22 mouse cellular contexts compared by ENCODE assay signal in the genomic region with DNA sequence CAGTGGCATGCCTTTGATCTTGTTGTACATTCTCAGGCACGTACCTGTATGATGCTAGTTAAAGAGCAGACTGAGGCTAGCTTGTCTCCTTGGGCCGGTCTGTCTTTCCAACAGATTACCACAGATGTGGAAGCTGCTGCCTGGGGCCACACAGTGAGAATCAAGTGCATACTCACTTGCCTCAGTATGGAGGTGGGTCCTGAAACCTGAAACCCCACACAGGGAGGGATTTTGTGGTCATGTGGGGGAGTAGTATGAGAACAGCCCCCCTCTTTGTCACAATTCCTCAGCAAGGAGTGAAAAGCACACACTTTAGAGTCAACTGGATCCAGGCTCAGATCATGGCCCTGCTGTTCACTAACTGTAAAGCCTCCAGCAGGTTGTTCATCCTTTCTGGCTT.
DNase-seq lines count a peak whose midpoint lies in the region; ATAC-seq and TF ChIP-seq lines count a peak whose summit lies in the region.
"Had no signal": no experiment of that assay in that cellular context is flagged by ENCODE, and none has a peak within 500 bp of the region (broad histone marks: within the 10 kb centered on the region; RNA-seq: fewer than 3 reads in every experiment).

No protein-coding gene starts in this region.

- peak overlapping the region; percentile 69 for H3K27ac ChIP-seq in hindbrain, embryonic 13.5 days
- no peak overlapping the region; the same call in 1 of the 2 replicates for H3K27ac ChIP-seq in hindbrain, embryonic 14.5 days
- H3K27ac ChIP-seq in embryonic facial prominence, embryonic 14.5 days (replicated peaks; ENCODE audit: low read depth, low read length), result no peak overlapping the region
- peak overlapping the region; percentile 83 for H3K27ac ChIP-seq in midbrain, embryonic 15.5 days
- H3K27ac ChIP-seq: heart, embryonic 13.5 days; limb, embryonic 13.5 days; liver, embryonic 13.5 days; lung, embryonic 15.5 days had no signal

- no peaks in the 10 kb centered on the region for H3K36me3 ChIP-seq in hindbrain, embryonic 13.5 days
- H3K36me3 ChIP-seq in hindbrain, embryonic 14.5 days (replicated peaks; ENCODE audit: control insufficient read depth, insufficient read depth), result no peaks in the 10 kb centered on the region
- no peaks in the 10 kb centered on the region for H3K36me3 ChIP-seq in embryonic facial prominence, embryonic 14.5 days (ENCODE audit: control insufficient read depth, insufficient read depth, low read length)
- no peaks in the 10 kb centered on the region for H3K36me3 ChIP-seq in midbrain, embryonic 15.5 days (replicated peaks)
- H3K36me3 ChIP-seq: limb, embryonic 13.5 days; liver, embryonic 13.5 days; lung, embryonic 15.5 days had no signal

- H3K9me3 ChIP-seq in hindbrain, embryonic 13.5 days, result no peaks in the 10 kb centered on the region
- H3K9me3 ChIP-seq in hindbrain, embryonic 14.5 days (ENCODE audit: control insufficient read depth, low read length), result no peaks in the 10 kb centered on the region
- H3K9me3 ChIP-seq in embryonic facial prominence, embryonic 14.5 days (ENCODE audit: control insufficient read depth, low read length), result no peaks in the 10 kb centered on the region
- H3K9me3 ChIP-seq in midbrain, embryonic 15.5 days, result no peaks in the 10 kb centered on the region
- H3K9me3 ChIP-seq: heart, embryonic 13.5 days; limb, embryonic 13.5 days; liver, embryonic 13.5 days; lung, embryonic 15.5 days had no signal

- no peaks in the 10 kb centered on the region for H3K27me3 ChIP-seq in hindbrain, embryonic 13.5 days
- H3K27me3 ChIP-seq in hindbrain, embryonic 14.5 days (ENCODE audit: control insufficient read depth, insufficient read depth, low read length), result no peaks in the 10 kb centered on the region
- 0 out of 2 replicates have a peak, but pooled peaks cover 5% of the 10 kb centered on the region for H3K27me3 ChIP-seq in embryonic facial prominence, embryonic 14.5 days (replicated peaks; ENCODE audit: control insufficient read depth, insufficient read depth, low read length)
- no peaks in the 10 kb centered on the region for H3K27me3 ChIP-seq in midbrain, embryonic 15.5 days (replicated peaks)
- H3K27me3 ChIP-seq: heart, embryonic 13.5 days; lung, embryonic 15.5 days had no signal

- no peak overlapping the region for H3K4me2 ChIP-seq in hindbrain, embryonic 13.5 days
- no peak overlapping the region for H3K4me2 ChIP-seq in hindbrain, embryonic 14.5 days (replicated peaks)
- H3K4me2 ChIP-seq in embryonic facial prominence, embryonic 14.5 days (ENCODE audit: low read depth, low read length), result no peak overlapping the region
- no peak overlapping the region for H3K4me2 ChIP-seq in midbrain, embryonic 15.5 days
- H3K4me2 ChIP-seq: heart, embryonic 13.5 days; limb, embryonic 13.5 days; liver, embryonic 13.5 days; lung, embryonic 15.5 days had no signal

- DNase-seq in hindbrain, embryonic 14.5 days (ENCODE audit: low spot score), result no peak
- peak; percentile 11 for DNase-seq in brain, embryonic 14.5 days (ENCODE audit: low read depth)
- no peak for DNase-seq in embryonic facial prominence, embryonic 14.5 days (ENCODE audit: low spot score)
- DNase-seq in natural killer cell, adult 2 months (ENCODE audit: low spot score in 2 of 2), result no peak
- no peak for DNase-seq in adrenal gland, adult (ENCODE audit: inconsistent age in 2 of 2, low spot score in 1 of 2)
- DNase-seq: adrenal gland, postnatal 36 days; B cell, adult 2 months; cerebellum, adult 2 months; cerebellum, postnatal 36 days; gastrocnemius, postnatal 10 days; heart, adult 18-20 months; kidney, adult 18-20 months; kidney, postnatal 14 days; liver, embryonic 13.5 days; lung, postnatal 4 days; right cerebral cortex, postnatal 25 days; thymus, adult 2 months had no signal

- TF ChIP-seq CTCF in brain, embryonic 14.5 days (IDR thresholded peaks at IDR 0.05; ENCODE audit: borderline replicate concordance, extremely low read depth, insufficient read depth, insufficient read length), result no peak

- no peak overlapping the region for H3K4me3 ChIP-seq in hindbrain, embryonic 13.5 days
- H3K4me3 ChIP-seq in hindbrain, embryonic 14.5 days (replicated peaks; ENCODE audit: low read length), result no peak overlapping the region
- no peak overlapping the region for H3K4me3 ChIP-seq in embryonic facial prominence, embryonic 14.5 days (ENCODE audit: low read depth, low read length)
- no peak overlapping the region for H3K4me3 ChIP-seq in midbrain, embryonic 15.5 days
- H3K4me3 ChIP-seq: heart, embryonic 13.5 days; limb, embryonic 13.5 days; liver, embryonic 13.5 days; lung, embryonic 15.5 days had no signal

- WGBS in hindbrain, embryonic 13.5 days, result 70% methylated on average over 2 of the region's 2 CpGs
- 63% methylated on average over 2 of the region's 2 CpGs for WGBS in hindbrain, embryonic 14.5 days
- WGBS in embryonic facial prominence, embryonic 14.5 days, result 13% methylated on average over 2 of the region's 2 CpGs
- WGBS in midbrain, embryonic 15.5 days, result 51% methylated on average over 2 of the region's 2 CpGs

- no peak overlapping the region for H3K9ac ChIP-seq in hindbrain, embryonic 13.5 days
- no peak overlapping the region for H3K9ac ChIP-seq in hindbrain, embryonic 14.5 days
- no peak overlapping the region for H3K9ac ChIP-seq in embryonic facial prominence, embryonic 14.5 days (ENCODE audit: low read depth, low read length)
- H3K9ac ChIP-seq in midbrain, embryonic 15.5 days, result no peak overlapping the region
- H3K9ac ChIP-seq: heart, embryonic 13.5 days; limb, embryonic 13.5 days; liver, embryonic 13.5 days; lung, embryonic 15.5 days had no signal

- TF ChIP-seq POLR2A in brain, embryonic 14.5 days (IDR thresholded peaks at IDR 0.05; ENCODE audit: borderline replicate concordance, extremely low read depth, insufficient read depth, insufficient read length, poor library complexity, severe bottlenecking), result no peak

- ATAC-seq in hindbrain, embryonic 13.5 days (ENCODE audit: low FRiP score), result no peak
- ATAC-seq in hindbrain, embryonic 14.5 days (ENCODE audit: low FRiP score), result no peak
- ATAC-seq in embryonic facial prominence, embryonic 14.5 days (ENCODE audit: low read depth), result peak; percentile 31; the same call in 1 of the 2 replicates
- no peak for ATAC-seq in midbrain, embryonic 15.5 days (replicated peaks)

- peaks cover 35% of the 10 kb centered on the region for H3K4me1 ChIP-seq in hindbrain, embryonic 13.5 days (replicated peaks)
- H3K4me1 ChIP-seq in hindbrain, embryonic 14.5 days (replicated peaks; ENCODE audit: control insufficient read depth, insufficient read depth, low read length), result peaks cover 24% of the 10 kb centered on the region
- H3K4me1 ChIP-seq in embryonic facial prominence, embryonic 14.5 days (ENCODE audit: control insufficient read depth, insufficient read depth, low read length), result no peaks in the 10 kb centered on the region
- H3K4me1 ChIP-seq in midbrain, embryonic 15.5 days, result peaks cover 39% of the 10 kb centered on the region
- H3K4me1 ChIP-seq: liver, embryonic 13.5 days; lung, embryonic 15.5 days had no signal

Comparison
In these comparisons a context has a peak if more than half of its experiments do, and no peak if none do; other contexts are left out.
1. H3K27ac ChIP-seq: peak in hindbrain, embryonic 13.5 days (single experiment) and midbrain, embryonic 15.5 days (single experiment); none in hindbrain, embryonic 14.5 days (single experiment) and embryonic facial prominence, embryonic 14.5 days (single experiment).